Mouse (Mus musculus) stomach, postnatal 0 days (tissue): ENCODE results near the gene Eif4e1b.

Source experiments
- CTCF ChIP-seq: IDR thresholded peaks from 2 replicates; pipeline ENCODE4 v1.5.1; 2016; ENCODE audit warnings: antibody characterized with exemption, low read depth, mild to moderate bottlenecking, moderate library complexity
- EP300 ChIP-seq: optimal IDR thresholded peaks from 2 replicates; pipeline ENCODE3; 2016; ENCODE audit warnings: antibody characterized with exemption

DNA sequence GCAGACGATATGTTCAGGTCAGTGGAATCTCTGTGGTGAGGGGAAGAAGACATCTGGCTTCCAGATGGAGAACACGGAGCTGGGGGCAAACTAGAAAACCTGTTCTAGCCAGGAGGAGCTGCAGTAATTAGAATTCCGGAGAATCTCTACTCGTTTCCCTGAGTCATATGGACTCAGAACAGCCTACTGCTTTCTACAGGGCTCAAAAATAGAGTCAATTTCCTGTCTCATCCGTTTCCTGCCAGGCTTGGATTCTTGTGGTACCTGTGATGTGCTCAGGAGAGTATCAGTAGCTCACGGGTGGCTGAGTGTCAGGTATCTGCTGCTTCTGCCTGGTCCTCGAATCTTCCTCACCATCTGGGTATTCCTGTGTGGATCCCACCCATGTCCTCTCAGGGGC, 27.7 kb downstream of the Eif4e1b start:
- no peak for TF ChIP-seq CTCF
- no peak for TF ChIP-seq EP300
